Mouse (Mus musculus) limb, embryonic 15.5 days (tissue): ENCODE measurements around the gene Gm48551. TPM values are rescaled to one million over a fixed set of nuclear protein-coding genes. Genes with fewer than 3 reads are reported as not detected.

ENCODE experiments used
- ATAC-seq: fragments of 200-750 bp; cut with Nextera tagmentation; 2 replicates; pipeline ENCODE4 v1.8.0; 2017; ENCODE audit warnings: low read depth, moderate TSS enrichment; ENCODE audit not compliant: insufficient number of reproducible peaks, low FRiP score, low TSS enrichment
- H3K27ac ChIP-seq: fragments of 300-500 bp; sonication (generic); 2 replicates; pipeline ENCODE4 v1.5.1; 2015; ENCODE audit warnings: moderate library complexity, mild to moderate bottlenecking, inconsistent platforms
- H3K27me3 ChIP-seq: fragments of 300-500 bp; sonication (generic); 2 replicates; pipeline ENCODE4 v1.6.1; 2015; ENCODE audit warnings: inconsistent platforms
- H3K36me3 ChIP-seq: fragments of 300-500 bp; sonication (generic); 2 replicates; pipeline ENCODE4 v1.6.1; 2015; ENCODE audit warnings: inconsistent platforms
- H3K4me1 ChIP-seq: fragments of 300-500 bp; sonication (generic); 2 replicates; pipeline ENCODE4 v1.6.1; 2015; ENCODE audit warnings: inconsistent platforms
- H3K4me2 ChIP-seq: fragments of 300-500 bp; sonication (generic); 2 replicates; pipeline ENCODE4 v1.6.1; 2015; ENCODE audit warnings: mild to moderate bottlenecking, inconsistent platforms
- H3K4me3 ChIP-seq: fragments of 300-500 bp; sonication (generic); 2 replicates; pipeline ENCODE4 v1.5.1; 2015; ENCODE audit warnings: mild to moderate bottlenecking, inconsistent platforms
- H3K9ac ChIP-seq: fragments of 300-500 bp; sonication (generic); 2 replicates; pipeline ENCODE4 v1.6.1; 2015; ENCODE audit warnings: inconsistent platforms
- H3K9me3 ChIP-seq: fragments of 300-500 bp; sonication (generic); 2 replicates; pipeline ENCODE4 v1.6.1; 2016; ENCODE audit warnings: inconsistent platforms
- WGBS: fragments of 180-500 bp; shearing (Covaris S2); methylation state at CpG from one replicate; pipeline ENCODE4 v1.1.7; 2015; 5-methylcytosine and 5-hydroxymethylcytosine counted together
- polyA plus RNA-seq: library from polyadenylated mRNA; unstranded; fragments of >200 nt; fragmentation: Nextera tagmentation; extraction: Ambion mirVana; gene quantifications from 2 replicates; pipeline ENCODE4 v1.2.1, GENCODE M21; 2015

Gene Gm48551
- polyA plus RNA-seq, 1 experiment from 2014 or later = 3.1 TPM

- Histone ChIP-seq H3K4me2 (peak overlapping the region; percentile 94), H3K27me3 (no peaks in the 10 kb centered on the region), H3K36me3 (no peaks in the 10 kb centered on the region), H3K4me1 (peaks cover 60% of the 10 kb centered on the region), H3K4me3 (peak overlapping the region; percentile 76), H3K27ac (peak overlapping the region; percentile 93), H3K9ac (peak overlapping the region; percentile 68), H3K9me3 (no peaks in the 10 kb centered on the region)
- 0% methylated on average over 53 of the region's 89 CpGs for WGBS
- ATAC-seq = peak; percentile 9; the same call in 1 of the 2 replicates
Observed at GRCm38 (mm10) chr10:81430141-81430830, 46.0 kb downstream of the Gm48551 start.

- H3K9ac ChIP-seq = peak overlapping the region; percentile 68
- peak overlapping the region; percentile 76 for H3K4me3 ChIP-seq
- H3K36me3 ChIP-seq = no peaks in the 10 kb centered on the region
- no peaks in the 10 kb centered on the region for H3K9me3 ChIP-seq
- peak overlapping the region; percentile 94 for H3K4me2 ChIP-seq
- peak overlapping the region; percentile 93 for H3K27ac ChIP-seq
- no peaks in the 10 kb centered on the region for H3K27me3 ChIP-seq
- 1% methylated on average over 34 of the region's 70 CpGs for WGBS
- ATAC-seq = no peak; the same call in 1 of the 2 replicates
- peaks cover 57% of the 10 kb centered on the region for H3K4me1 ChIP-seq
Observed at GRCm38 (mm10) chr10:81430831-81431525, 46.7 kb downstream of the Gm48551 start.

DNA sequence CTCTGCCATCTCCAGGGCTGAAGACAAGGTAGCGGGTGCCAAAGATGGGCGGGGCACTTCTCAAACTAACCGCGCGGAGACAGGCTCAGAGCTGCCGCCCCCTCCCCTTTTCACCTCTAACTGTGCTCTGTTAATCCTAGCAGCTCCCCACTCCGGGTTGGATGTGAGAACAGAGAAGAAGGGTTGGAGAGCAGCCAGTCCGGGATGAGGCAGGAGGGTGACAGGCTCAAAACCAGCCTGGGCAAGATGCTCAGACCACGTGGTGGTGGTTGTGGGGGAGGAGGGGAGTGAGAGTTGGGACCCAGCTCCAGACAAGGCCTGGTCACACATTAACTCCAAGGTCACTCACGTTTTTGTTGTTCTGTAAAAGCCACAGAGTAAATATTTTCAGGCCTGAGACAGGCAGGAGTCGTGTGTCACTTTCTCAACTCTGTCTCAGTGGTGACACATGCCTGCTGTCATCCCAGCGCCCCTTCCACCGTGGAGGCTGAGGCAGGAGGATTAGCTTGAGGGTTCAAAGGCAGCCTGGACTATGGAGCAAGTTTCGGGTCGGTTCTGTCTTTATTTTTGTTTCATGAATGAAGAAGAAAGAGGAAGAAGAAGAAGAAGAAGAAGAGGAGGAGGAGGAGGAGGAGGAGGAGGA lies 47.4 kb downstream of the Gm48551 start:
- Histone ChIP-seq H3K4me1 (peaks cover 56% of the 10 kb centered on the region), H3K4me3 (peak overlapping the region; percentile 76), H3K27ac (peak overlapping the region; percentile 93; the same call in 1 of the 2 replicates), H3K9ac (no peak overlapping the region), H3K9me3 (no peaks in the 10 kb centered on the region), H3K4me2 (peak overlapping the region; percentile 94), H3K36me3 (no peaks in the 10 kb centered on the region), H3K27me3 (no peaks in the 10 kb centered on the region)
- no peak for ATAC-seq
- WGBS = 24% methylated on average over 15 of the region's 15 CpGs

GRCm38 (mm10) chr10:81432169-81432867 lies 48.1 kb downstream of the Gm48551 start:
- Histone ChIP-seq H3K9ac (no peak overlapping the region), H3K9me3 (no peaks in the 10 kb centered on the region), H3K27me3 (no peaks in the 10 kb centered on the region), H3K4me3 (no peak overlapping the region), H3K36me3 (no peaks in the 10 kb centered on the region), H3K4me1 (peaks cover 53% of the 10 kb centered on the region), H3K27ac (no peak overlapping the region), H3K4me2 (peak overlapping the region; percentile 54)
- no peak for ATAC-seq
- 64% methylated on average over 21 of the region's 21 CpGs for WGBS

DNA sequence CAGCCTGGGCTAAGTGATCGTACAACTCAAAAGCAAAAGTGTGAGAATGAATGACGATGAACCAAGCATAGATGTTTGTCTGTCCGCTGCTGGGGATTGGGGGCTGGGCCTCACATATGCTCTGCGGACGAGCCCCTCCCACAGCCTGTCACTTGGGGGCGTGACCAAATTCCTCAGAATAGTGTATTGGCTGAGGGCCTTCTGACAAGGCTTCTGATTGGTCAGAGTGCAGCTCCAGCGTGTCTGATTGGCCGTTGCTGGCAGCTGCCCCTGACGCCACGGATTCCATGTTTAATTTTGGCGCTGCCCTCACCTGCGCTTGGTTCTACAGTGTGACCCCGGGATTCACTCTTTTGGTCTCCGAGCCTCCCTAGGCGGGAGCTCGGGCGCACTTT lies 48.6 kb downstream of the Gm48551 start:
- Histone ChIP-seq H3K9ac (no peak overlapping the region), H3K4me2 (peak overlapping the region; percentile 54), H3K4me1 (peaks cover 51% of the 10 kb centered on the region), H3K27me3 (no peaks in the 10 kb centered on the region), H3K4me3 (peak overlapping the region; percentile 28), H3K9me3 (no peaks in the 10 kb centered on the region), H3K27ac (no peak overlapping the region), H3K36me3 (no peaks in the 10 kb centered on the region)
- WGBS = 6% methylated on average over 17 of the region's 17 CpGs
- peak; percentile 77 for ATAC-seq

DNA sequence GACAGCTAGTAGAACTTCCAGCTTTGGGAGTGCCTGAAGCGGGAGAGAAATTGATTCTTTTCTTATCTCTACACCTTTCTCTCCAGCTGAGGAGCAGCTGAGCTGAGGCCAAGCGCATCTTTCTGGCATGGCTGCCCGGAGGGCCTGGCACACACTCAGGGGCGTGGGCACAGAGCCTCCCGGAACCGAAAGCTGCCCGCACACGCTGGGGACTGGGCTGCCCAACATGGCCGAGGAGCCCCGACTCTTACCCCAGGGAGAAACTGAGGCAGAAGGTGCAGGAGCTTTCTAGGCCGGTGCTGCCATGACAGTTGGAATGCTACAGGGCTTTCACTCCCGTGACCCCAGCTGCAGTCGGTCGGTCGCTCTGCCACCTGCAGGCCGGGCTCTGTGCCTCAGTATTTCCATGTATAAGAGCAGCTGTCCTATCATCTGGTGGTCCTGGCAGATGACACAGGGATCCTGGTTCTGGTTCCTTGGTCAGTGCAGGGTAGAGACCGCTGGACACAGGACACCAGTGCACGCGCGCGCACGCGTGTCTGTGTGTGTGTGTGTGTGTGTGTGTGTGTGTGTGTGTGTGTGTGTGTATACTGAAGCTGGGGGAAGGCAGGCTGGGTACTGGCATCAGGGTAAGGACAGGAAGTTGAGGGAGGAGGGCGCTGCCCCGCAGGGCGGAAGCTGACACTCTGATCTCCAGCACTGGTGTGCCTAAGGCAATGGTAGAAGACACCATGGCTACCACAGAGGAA lies 49.4 kb downstream of the Gm48551 start:
- H3K27me3 ChIP-seq = no peaks in the 10 kb centered on the region
- H3K27ac ChIP-seq = no peak overlapping the region
- no peak for ATAC-seq
- H3K9me3 ChIP-seq = no peaks in the 10 kb centered on the region
- peaks cover 51% of the 10 kb centered on the region for H3K4me1 ChIP-seq
- no peak overlapping the region for H3K9ac ChIP-seq
- H3K36me3 ChIP-seq = no peaks in the 10 kb centered on the region
- WGBS = 78% methylated on average over 26 of the region's 26 CpGs
- no peak overlapping the region for H3K4me2 ChIP-seq
- H3K4me3 ChIP-seq = no peak overlapping the region

DNA sequence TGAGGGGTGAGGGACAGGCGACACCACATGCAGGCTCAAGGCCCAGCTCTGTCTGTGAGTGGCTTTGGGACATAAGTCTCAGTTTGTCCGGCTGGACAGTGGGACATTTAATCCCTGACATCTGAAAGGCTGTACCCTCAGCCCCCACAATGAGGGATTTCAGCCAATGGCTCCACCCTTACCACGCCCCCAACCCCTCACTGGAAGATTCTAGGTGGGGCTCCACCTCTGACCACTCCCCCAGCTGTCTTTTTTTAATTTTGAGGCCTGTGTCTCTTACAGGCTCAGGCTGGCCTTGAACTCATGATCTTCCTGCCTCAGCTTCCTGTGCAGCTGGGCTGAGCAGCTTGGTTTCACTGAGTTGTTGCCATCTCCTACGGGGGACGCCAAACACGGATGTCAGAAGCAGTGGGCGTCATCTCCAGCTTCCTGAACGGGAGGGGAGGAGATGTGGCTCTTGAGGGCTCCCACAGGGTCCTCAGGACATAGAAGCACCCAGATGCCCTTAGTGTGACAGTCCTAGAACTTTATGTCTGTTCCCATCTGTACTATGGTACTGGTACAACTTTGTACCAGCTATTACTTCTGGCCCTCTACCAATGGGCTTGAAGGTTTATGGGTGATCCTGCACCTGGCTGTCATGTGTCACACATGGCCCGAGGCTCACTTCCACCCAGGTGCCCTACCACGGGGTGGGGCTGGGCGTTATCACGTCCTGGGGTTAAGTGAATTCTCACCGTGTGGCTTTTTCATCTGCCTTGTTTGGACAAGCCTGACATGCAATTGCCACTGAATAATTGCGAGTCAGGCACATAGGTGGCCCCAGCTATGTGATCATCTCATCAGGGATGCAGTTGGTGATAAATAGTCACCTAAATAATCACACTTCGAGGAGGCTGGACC lies 50.3 kb downstream of the Gm48551 start:
- no peaks in the 10 kb centered on the region for H3K9me3 ChIP-seq
- H3K36me3 ChIP-seq = no peaks in the 10 kb centered on the region
- no peaks in the 10 kb centered on the region for H3K27me3 ChIP-seq
- 54% methylated on average over 15 of the region's 15 CpGs for WGBS
- no peak overlapping the region for H3K4me2 ChIP-seq
- no peak for ATAC-seq
- H3K9ac ChIP-seq = no peak overlapping the region
- H3K27ac ChIP-seq = no peak overlapping the region
- peaks cover 43% of the 10 kb centered on the region for H3K4me1 ChIP-seq
- H3K4me3 ChIP-seq = no peak overlapping the region

DNA sequence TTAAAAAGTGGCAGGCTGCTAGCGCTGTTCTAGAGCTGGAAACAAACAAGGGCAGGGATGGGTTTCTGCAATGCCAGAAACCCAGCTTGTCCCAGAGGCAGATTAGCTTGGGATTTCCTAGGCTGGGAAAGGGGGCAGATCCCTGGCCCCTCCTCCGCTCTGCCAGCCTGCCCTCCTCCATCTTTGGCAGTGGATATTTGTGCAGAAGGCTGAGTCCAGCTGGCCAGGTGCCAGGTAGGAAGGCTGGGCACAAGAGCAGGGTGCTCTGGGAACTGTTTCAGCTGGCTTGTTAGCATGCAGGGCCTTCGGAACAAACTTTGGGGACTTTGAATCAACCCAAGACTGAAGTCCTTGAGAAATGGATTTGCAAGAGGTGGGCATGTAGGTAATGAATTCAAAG lies 51.2 kb downstream of the Gm48551 start:
- WGBS = 63% methylated on average over 3 of the region's 3 CpGs
- Histone ChIP-seq H3K9me3 (no peaks in the 10 kb centered on the region), H3K4me2 (no peak overlapping the region), H3K4me3 (no peak overlapping the region), H3K27me3 (no peaks in the 10 kb centered on the region), H3K9ac (no peak overlapping the region), H3K27ac (no peak overlapping the region), H3K36me3 (no peaks in the 10 kb centered on the region), H3K4me1 (peaks cover 39% of the 10 kb centered on the region)
- no peak for ATAC-seq

- 0 out of 2 replicates have a peak, but pooled peaks cover 3% of the 10 kb centered on the region for H3K27me3 ChIP-seq
- no peaks in the 10 kb centered on the region for H3K9me3 ChIP-seq
- H3K4me2 ChIP-seq = no peak overlapping the region
- ATAC-seq = no peak
- no peaks in the 10 kb centered on the region for H3K36me3 ChIP-seq
- H3K4me1 ChIP-seq = no peaks in the 10 kb centered on the region
- no peak overlapping the region for H3K9ac ChIP-seq
- no peak overlapping the region for H3K27ac ChIP-seq
- no peak overlapping the region for H3K4me3 ChIP-seq
Observed at GRCm38 (mm10) chr10:81441019-81441418, 56.8 kb downstream of the Gm48551 start.
